Mouse (Mus musculus): ENCODE measurements around the gene Ccm2l. TPM values are rescaled to one million over a fixed set of nuclear protein-coding genes. Genes with fewer than 3 reads are reported as not detected.

Gene Ccm2l
- polyA plus RNA-seq (2015; fragmentation: Nextera tagmentation; extraction: Ambion mirVana) = 1.8 and 2.4 TPM in 2 replicates

- Histone ChIP-seq H3K27ac (ENCODE audit: low read length) (peak within 1 kb of the TSS; percentile 54), H3K4me1 (ENCODE audit: insufficient read depth, low read length) (no peaks in the 10 kb centered on the region), H3K9me3 (ENCODE audit: low read length) (no peaks in the 10 kb centered on the region), H3K4me2 (replicated peaks; ENCODE audit: low read depth, low read length) (peak within 1 kb of the TSS; percentile 37), H3K36me3 (ENCODE audit: insufficient read depth, low read length) (no peaks in the 10 kb centered on the region), H3K4me3 (ENCODE audit: low read length) (peak within 1 kb of the TSS; percentile 19), H3K27me3 (ENCODE audit: insufficient read depth, low read length) (peaks cover 27% of the 10 kb centered on the region), H3K9ac (replicated peaks; ENCODE audit: low read length) (peak within 1 kb of the TSS; percentile 15; the same call in 1 of the 2 replicates)
- WGBS = 47% methylated on average over 12 of the region's 12 CpGs
- ATAC-seq (ENCODE audit: low FRiP score, low TSS enrichment) = peak; percentile 59; the same call in 1 of the 2 replicates
Observed at GRCm38 (mm10) chr2:153065747-153066508, at the start of gene Ccm2l. Gene Ccm2l, plus strand, starts transcription at chr2:153065955.

DNA sequence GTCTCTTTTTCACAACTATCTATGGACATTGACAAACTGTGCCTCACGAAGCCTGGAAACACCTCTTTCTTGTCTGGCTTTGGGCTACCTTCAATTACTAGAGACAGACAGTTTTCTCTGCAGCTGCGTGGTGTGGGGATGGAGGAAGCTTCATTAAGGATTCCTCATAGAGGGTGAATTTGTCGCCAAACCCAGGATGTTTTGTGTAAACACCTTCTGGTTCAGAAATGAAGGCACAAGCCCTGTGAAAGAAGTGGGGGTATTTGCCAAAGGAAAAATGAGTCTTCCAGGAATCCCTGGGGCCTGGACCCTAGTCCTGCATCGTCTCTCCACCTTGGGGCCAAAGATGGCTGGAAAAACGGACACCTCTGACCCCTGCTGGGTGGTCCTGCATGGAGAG lies 49.0 kb upstream of the Ccm2l start:
- no peak overlapping the region for H3K4me2 ChIP-seq (replicated peaks; ENCODE audit: low read depth, low read length)
- 43% methylated on average over 5 of the region's 5 CpGs for WGBS
- no peaks in the 10 kb centered on the region for H3K27me3 ChIP-seq (ENCODE audit: insufficient read depth, low read length)
- no peak overlapping the region for H3K27ac ChIP-seq (ENCODE audit: low read length)
- no peaks in the 10 kb centered on the region for H3K9me3 ChIP-seq (ENCODE audit: low read length)
- H3K4me3 ChIP-seq (ENCODE audit: low read length) = no peak overlapping the region
- no peak overlapping the region for H3K9ac ChIP-seq (replicated peaks; ENCODE audit: low read length)
- ATAC-seq (ENCODE audit: low FRiP score, low TSS enrichment) = no peak
- peaks cover 11% of the 10 kb centered on the region for H3K4me1 ChIP-seq (ENCODE audit: insufficient read depth, low read length)
- peaks cover 17% of the 10 kb centered on the region for H3K36me3 ChIP-seq (ENCODE audit: insufficient read depth, low read length)

DNA sequence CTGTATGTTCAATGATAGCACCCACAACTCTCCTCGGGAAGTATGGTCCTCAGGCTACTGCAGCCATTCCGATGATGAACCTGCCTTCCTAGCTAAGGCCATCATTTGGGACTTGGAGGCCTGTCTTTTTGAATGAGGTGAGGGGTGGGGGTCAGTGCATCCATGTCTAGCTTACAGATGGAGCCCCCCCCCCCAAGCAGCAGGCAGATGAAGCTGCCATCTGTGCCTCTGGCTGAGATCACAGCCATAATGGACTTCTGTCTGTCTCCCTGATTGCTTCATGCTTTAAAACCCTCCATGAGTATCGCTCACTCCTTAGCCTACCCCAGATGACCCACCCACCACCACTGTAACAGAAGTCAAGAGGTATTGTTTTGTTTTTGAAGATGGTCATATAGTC lies 46.4 kb upstream of the Ccm2l start:
- Histone ChIP-seq H3K4me1 (ENCODE audit: insufficient read depth, low read length) (peaks cover 5% of the 10 kb centered on the region), H3K27ac (ENCODE audit: low read length) (no peak overlapping the region), H3K9me3 (ENCODE audit: low read length) (no peaks in the 10 kb centered on the region), H3K4me2 (replicated peaks; ENCODE audit: low read depth, low read length) (no peak overlapping the region), H3K4me3 (ENCODE audit: low read length) (no peak overlapping the region), H3K36me3 (ENCODE audit: insufficient read depth, low read length) (no peaks in the 10 kb centered on the region), H3K27me3 (ENCODE audit: insufficient read depth, low read length) (no peaks in the 10 kb centered on the region), H3K9ac (replicated peaks; ENCODE audit: low read length) (no peak overlapping the region)
- ATAC-seq (ENCODE audit: low FRiP score, low TSS enrichment) = no peak
- 88% methylated on average over 3 of the region's 3 CpGs for WGBS

DNA sequence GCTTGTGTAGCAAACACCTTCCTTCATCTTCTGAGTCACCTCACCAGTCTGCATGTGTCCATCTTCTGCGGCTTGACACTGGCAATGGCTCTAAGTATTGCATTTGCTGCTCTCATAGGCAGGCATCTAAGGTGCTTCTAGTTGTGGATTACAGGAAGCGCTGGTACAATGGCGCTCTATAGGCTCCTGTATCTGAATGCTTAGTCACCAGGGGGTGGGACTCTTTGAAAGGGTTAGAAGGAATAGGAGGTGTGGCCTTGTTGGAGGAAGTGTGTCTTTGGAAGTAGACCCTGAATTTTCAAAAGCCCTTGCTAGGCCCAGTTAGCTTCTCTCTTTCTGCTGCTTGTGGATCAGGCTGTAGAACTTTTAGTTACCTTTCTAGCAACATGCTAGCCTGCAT lies 44.6 kb upstream of the Ccm2l start:
- H3K4me3 ChIP-seq (ENCODE audit: low read length) = no peak overlapping the region
- H3K4me1 ChIP-seq (ENCODE audit: insufficient read depth, low read length) = no peaks in the 10 kb centered on the region
- no peak overlapping the region for H3K9ac ChIP-seq (replicated peaks; ENCODE audit: low read length)
- no peaks in the 10 kb centered on the region for H3K9me3 ChIP-seq (ENCODE audit: low read length)
- no peak overlapping the region for H3K27ac ChIP-seq (ENCODE audit: low read length)
- H3K27me3 ChIP-seq (ENCODE audit: insufficient read depth, low read length) = no peaks in the 10 kb centered on the region
- H3K36me3 ChIP-seq (ENCODE audit: insufficient read depth, low read length) = no peaks in the 10 kb centered on the region
- no peak for ATAC-seq (ENCODE audit: low FRiP score, low TSS enrichment)
- 77% methylated on average over 3 of the region's 3 CpGs for WGBS
- H3K4me2 ChIP-seq (replicated peaks; ENCODE audit: low read depth, low read length) = no peak overlapping the region

DNA sequence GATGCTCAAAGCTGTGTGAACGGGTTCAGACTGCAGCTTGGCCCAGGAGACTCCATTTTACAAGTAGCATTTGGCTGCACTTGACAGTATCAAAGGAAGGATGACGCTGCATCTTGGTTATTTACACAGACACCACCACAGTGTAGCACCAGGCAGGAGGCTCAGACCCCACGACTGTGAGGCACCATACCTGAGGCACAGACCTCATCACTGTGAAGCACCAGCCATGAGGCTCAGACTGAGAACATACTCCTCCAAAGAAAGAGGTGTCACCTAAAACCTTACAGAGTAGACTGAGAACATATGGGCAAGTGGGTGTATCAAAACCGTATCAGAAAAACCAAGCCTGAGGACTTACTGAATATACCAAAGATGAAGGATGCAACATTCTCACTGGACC lies 42.9 kb upstream of the Ccm2l start:
- no peak overlapping the region for H3K4me2 ChIP-seq (replicated peaks; ENCODE audit: low read depth, low read length)
- H3K4me3 ChIP-seq (ENCODE audit: low read length) = no peak overlapping the region
- no peaks in the 10 kb centered on the region for H3K9me3 ChIP-seq (ENCODE audit: low read length)
- H3K27ac ChIP-seq (ENCODE audit: low read length) = no peak overlapping the region
- H3K27me3 ChIP-seq (ENCODE audit: insufficient read depth, low read length) = peaks cover 6% of the 10 kb centered on the region; the same call in 1 of the 2 replicates
- H3K4me1 ChIP-seq (ENCODE audit: insufficient read depth, low read length) = no peaks in the 10 kb centered on the region
- H3K9ac ChIP-seq (replicated peaks; ENCODE audit: low read length) = no peak overlapping the region
- WGBS = 50% methylated on average over 4 of the region's 4 CpGs
- H3K36me3 ChIP-seq (ENCODE audit: insufficient read depth, low read length) = no peaks in the 10 kb centered on the region
- ATAC-seq (ENCODE audit: low FRiP score, low TSS enrichment) = no peak

DNA sequence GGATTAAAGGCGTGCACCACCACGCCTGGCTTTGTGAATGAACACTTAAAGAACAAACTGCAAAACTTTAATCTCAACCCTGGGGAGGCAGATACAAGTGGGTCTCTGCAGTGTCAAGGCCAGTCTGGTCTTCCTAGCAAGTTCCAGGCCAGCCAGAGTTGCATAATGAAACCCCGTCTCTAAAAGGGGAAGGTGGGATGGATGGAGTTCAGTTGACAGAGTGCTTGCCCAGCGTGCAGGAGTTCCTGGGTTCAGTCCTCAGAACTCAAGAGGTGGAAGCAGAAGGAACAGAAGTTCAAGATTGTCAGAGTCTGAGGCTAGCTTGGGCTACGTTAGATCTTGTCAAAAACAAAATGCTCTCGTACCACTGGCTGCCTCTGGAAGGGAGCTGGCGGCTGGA lies 39.7 kb upstream of the Ccm2l start:
- H3K27me3 ChIP-seq (ENCODE audit: insufficient read depth, low read length) = peaks cover 18% of the 10 kb centered on the region
- ATAC-seq (ENCODE audit: low FRiP score, low TSS enrichment) = no peak
- no peak overlapping the region for H3K4me2 ChIP-seq (replicated peaks; ENCODE audit: low read depth, low read length)
- no peaks in the 10 kb centered on the region for H3K4me1 ChIP-seq (ENCODE audit: insufficient read depth, low read length)
- H3K4me3 ChIP-seq (ENCODE audit: low read length) = no peak overlapping the region
- WGBS = 81% methylated on average over 7 of the region's 7 CpGs
- no peaks in the 10 kb centered on the region for H3K36me3 ChIP-seq (ENCODE audit: insufficient read depth, low read length)
- H3K27ac ChIP-seq (ENCODE audit: low read length) = no peak overlapping the region
- no peaks in the 10 kb centered on the region for H3K9me3 ChIP-seq (ENCODE audit: low read length)
- no peak overlapping the region for H3K9ac ChIP-seq (replicated peaks; ENCODE audit: low read length)

DNA sequence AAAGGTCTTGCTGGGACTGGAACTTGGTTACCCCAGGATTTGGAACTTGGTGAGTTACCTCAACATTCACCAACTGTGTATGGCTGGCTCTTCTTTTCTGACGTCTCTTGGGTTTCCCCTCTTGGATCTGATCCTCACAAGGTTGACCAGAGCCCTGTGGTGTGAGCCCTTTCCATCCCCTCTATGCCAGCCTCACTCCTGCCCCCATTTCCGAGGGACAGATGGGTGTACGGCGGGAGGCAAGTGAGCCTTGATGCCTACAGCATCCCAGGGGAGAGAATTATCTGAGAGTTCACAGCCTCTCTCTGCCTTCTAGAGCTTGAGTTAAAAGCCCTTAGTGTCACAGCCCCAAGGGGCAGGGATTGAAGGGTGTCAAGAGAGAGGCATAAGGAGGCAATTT lies 38.3 kb upstream of the Ccm2l start:
- Histone ChIP-seq H3K4me1 (ENCODE audit: insufficient read depth, low read length) (peaks cover 9% of the 10 kb centered on the region), H3K4me3 (ENCODE audit: low read length) (no peak overlapping the region), H3K27me3 (ENCODE audit: insufficient read depth, low read length) (peaks cover 31% of the 10 kb centered on the region), H3K9me3 (ENCODE audit: low read length) (no peaks in the 10 kb centered on the region), H3K27ac (ENCODE audit: low read length) (no peak overlapping the region), H3K9ac (replicated peaks; ENCODE audit: low read length) (no peak overlapping the region), H3K36me3 (ENCODE audit: insufficient read depth, low read length) (no peaks in the 10 kb centered on the region), H3K4me2 (replicated peaks; ENCODE audit: low read depth, low read length) (no peak overlapping the region)
- WGBS = 45% methylated on average over 4 of the region's 4 CpGs
- no peak for ATAC-seq (ENCODE audit: low FRiP score, low TSS enrichment)

DNA sequence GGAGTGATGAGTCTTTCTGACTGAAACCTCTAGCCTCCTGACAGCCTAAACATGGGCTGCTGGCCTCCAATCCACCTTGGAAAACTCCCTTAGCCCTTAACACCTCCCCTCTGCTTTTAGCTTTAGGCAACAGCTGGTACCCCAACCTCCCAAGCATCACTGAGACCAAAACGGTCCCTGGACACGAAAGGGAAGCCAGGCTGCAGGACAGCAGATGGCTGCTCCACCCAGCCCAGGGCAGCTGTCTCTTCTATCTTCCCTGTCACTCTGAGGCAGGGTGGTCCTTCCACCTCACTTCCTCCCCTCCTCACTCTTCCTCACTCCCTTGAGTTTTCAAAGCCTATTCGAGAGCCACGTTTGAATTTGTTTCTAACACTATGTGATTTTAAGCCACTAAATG lies 35.3 kb upstream of the Ccm2l start:
- peaks cover 10% of the 10 kb centered on the region for H3K4me1 ChIP-seq (ENCODE audit: insufficient read depth, low read length)
- H3K9ac ChIP-seq (replicated peaks; ENCODE audit: low read length) = no peak overlapping the region
- peaks cover 44% of the 10 kb centered on the region for H3K27me3 ChIP-seq (ENCODE audit: insufficient read depth, low read length)
- H3K27ac ChIP-seq (ENCODE audit: low read length) = no peak overlapping the region
- no peak overlapping the region for H3K4me3 ChIP-seq (ENCODE audit: low read length)
- WGBS = 18% methylated on average over 4 of the region's 4 CpGs
- ATAC-seq (ENCODE audit: low FRiP score, low TSS enrichment) = no peak
- no peak overlapping the region for H3K4me2 ChIP-seq (replicated peaks; ENCODE audit: low read depth, low read length)
- H3K9me3 ChIP-seq (ENCODE audit: low read length) = no peaks in the 10 kb centered on the region
- no peaks in the 10 kb centered on the region for H3K36me3 ChIP-seq (ENCODE audit: insufficient read depth, low read length)

- peaks cover 44% of the 10 kb centered on the region for H3K27me3 ChIP-seq (ENCODE audit: insufficient read depth, low read length)
Observed at GRCm38 (mm10) chr2:153031126-153032082, 34.4 kb upstream of the Ccm2l start, which contains the start of gene Xkr7. Gene Xkr7, plus strand, starts transcription at chr2:153031852.

More at GRCm38 (mm10) chr2:153031126-153032082, 34.4 kb upstream of the Ccm2l start, which contains the start of gene Xkr7:
- H3K4me1 ChIP-seq (ENCODE audit: insufficient read depth, low read length) = peaks cover 10% of the 10 kb centered on the region
- peak; percentile 55 for ATAC-seq (ENCODE audit: low FRiP score, low TSS enrichment)
- no peaks in the 10 kb centered on the region for H3K36me3 ChIP-seq (ENCODE audit: insufficient read depth, low read length)
- H3K4me2 ChIP-seq (replicated peaks; ENCODE audit: low read depth, low read length) = peak within 1 kb of the TSS; percentile 88
- no peaks in the 10 kb centered on the region for H3K9me3 ChIP-seq (ENCODE audit: low read length)
- peak within 1 kb of the TSS; percentile 50 for H3K4me3 ChIP-seq (ENCODE audit: low read length)
- H3K9ac ChIP-seq (replicated peaks; ENCODE audit: low read length) = no peak within 1 kb of the TSS
- WGBS = 1% methylated on average over 32 of the region's 54 CpGs
- no peak within 1 kb of the TSS for H3K27ac ChIP-seq (ENCODE audit: low read length)
